In genomic region chr1:180810976-180811375, GRCm38 (mm10) we compare ENCODE assay signal across 8 mouse cellular contexts. TPM values are rescaled to one million over a fixed set of nuclear protein-coding genes. Genes with fewer than 3 reads are reported as not detected.
DNase-seq lines count a peak whose midpoint lies in the region; ATAC-seq and TF ChIP-seq lines count a peak whose summit lies in the region.

No protein-coding gene starts in this region.

- H3K4me1 ChIP-seq in intestine, postnatal 0 days (replicated peaks; ENCODE audit: control insufficient read depth, insufficient read depth, low read length): 0 out of 2 replicates have a peak, but pooled peaks cover 4% of the 10 kb centered on the region
- peaks cover 7% of the 10 kb centered on the region for H3K4me1 ChIP-seq in olfactory bulb, adult 2 months (ENCODE audit: control insufficient read depth, insufficient read depth, low read length)

- WGBS in intestine, postnatal 0 days: 36% methylated on average over 7 of the region's 7 CpGs
- WGBS in olfactory bulb, adult 2 months: 40% methylated on average over 7 of the region's 7 CpGs

- peaks cover 43% of the 10 kb centered on the region for H3K36me3 ChIP-seq in intestine, postnatal 0 days (ENCODE audit: control insufficient read depth, insufficient read depth)

- peak overlapping the region; percentile 71 for H3K4me3 ChIP-seq in intestine, postnatal 0 days (ENCODE audit: low read depth, low read length)
- H3K4me3 ChIP-seq in olfactory bulb, adult 2 months (ENCODE audit: insufficient read depth, low read depth, low read length): peak overlapping the region; percentile 21; the same call in 1 of the 2 replicates

- no peak for ATAC-seq in intestine, postnatal 0 days

- intact Hi-C loops in left cerebral cortex, postnatal 4 days (cut with DNase I): no loop called here

- H3K27me3 ChIP-seq in intestine, postnatal 0 days (replicated peaks; ENCODE audit: control insufficient read depth, insufficient read depth, low read length): no peaks in the 10 kb centered on the region

- H3K27ac ChIP-seq in intestine, postnatal 0 days (ENCODE audit: low read depth, low read length): no peak overlapping the region
- no peak overlapping the region for H3K27ac ChIP-seq in olfactory bulb, adult 2 months (ENCODE audit: insufficient read depth, low read depth, low read length)

- H3K4me2 ChIP-seq in intestine, postnatal 0 days (replicated peaks; ENCODE audit: low read depth): peak overlapping the region; percentile 60

- no peak overlapping the region for H3K9ac ChIP-seq in intestine, postnatal 0 days (ENCODE audit: low read depth, low read length)

- peak; percentile 72 for DNase-seq in cerebellum, adult 9-10 months
- no peak for DNase-seq in cerebellum, adult 9-11 months
- DNase-seq in thymus, postnatal 0 days (ENCODE audit: low spot score): peak; percentile 37
- no peak for DNase-seq in thymus, postnatal 36 days
- no peak for DNase-seq in left cerebral cortex, postnatal 4 days
- DNase-seq in urinary bladder, postnatal 36 days (ENCODE audit: low spot score in 2 of 2): no peak

- no peak for TF ChIP-seq POLR2A in olfactory bulb, adult 2 months (IDR thresholded peaks at IDR 0.05; ENCODE audit: insufficient read depth, low read depth, low read length)

- H3K9me3 ChIP-seq in intestine, postnatal 0 days (ENCODE audit: control insufficient read depth): no peaks in the 10 kb centered on the region

- peak; percentile 58 for TF ChIP-seq CTCF in intestine, postnatal 0 days (IDR thresholded peaks at IDR 0.05; ENCODE audit: low read depth)
- TF ChIP-seq CTCF in olfactory bulb, adult 2 months (IDR thresholded peaks at IDR 0.05; ENCODE audit: insufficient read depth, low read depth, low read length): no peak

RNA-seq across cellular contexts. Expression of gene H3f3a, which starts 2.8 kb away (rescaled TPM):
- 2,900 and 2,949 TPM in 2 replicates for polyA plus RNA-seq in thymus, postnatal 0 days (2015; fragmentation: Nextera tagmentation; extraction: Ambion mirVana)
- 1,056 and 1,104 TPM in 2 replicates for polyA plus RNA-seq in intestine, postnatal 0 days (2015; fragmentation: Nextera tagmentation; extraction: Ambion mirVana)
- polyA plus RNA-seq in olfactory bulb, adult 2 months (2012; ENCODE audit: insufficient read depth, insufficient read length, low replicate concordance, missing spikeins): 812 TPM in 1 of 2 replicates, not detected in the other
- total RNA-seq in left cerebral cortex, postnatal 4 days (2021): 100 to 1,000 TPM; 848 to 881 TPM

RNA-seq across cellular contexts. Expression of gene Sde2, which starts 40.0 kb away (rescaled TPM):
- 34.4 and 38.7 TPM in 2 replicates for polyA plus RNA-seq in thymus, postnatal 0 days (2015; fragmentation: Nextera tagmentation; extraction: Ambion mirVana)
- polyA plus RNA-seq in intestine, postnatal 0 days (2015; fragmentation: Nextera tagmentation; extraction: Ambion mirVana): 13.3 and 16.7 TPM in 2 replicates
- not detected in 2 replicates for polyA plus RNA-seq in olfactory bulb, adult 2 months (2012; ENCODE audit: insufficient read depth, insufficient read length, low replicate concordance, missing spikeins)
- total RNA-seq in left cerebral cortex, postnatal 4 days (2021): 10 to 100 TPM; 28.4 to 29.0 TPM

Comparison
In these comparisons a context has a peak if more than half of its experiments do, and no peak if none do; other contexts are left out.
1. DNase-seq: peak in cerebellum, adult 9-10 months (single experiment) and thymus, postnatal 0 days (single experiment); none in cerebellum, adult 9-11 months (single experiment), thymus, postnatal 36 days (0 of 2), left cerebral cortex, postnatal 4 days (single experiment) and urinary bladder, postnatal 36 days (0 of 2).